8 mouse cellular contexts compared by ENCODE assay signal in the genomic region with DNA sequence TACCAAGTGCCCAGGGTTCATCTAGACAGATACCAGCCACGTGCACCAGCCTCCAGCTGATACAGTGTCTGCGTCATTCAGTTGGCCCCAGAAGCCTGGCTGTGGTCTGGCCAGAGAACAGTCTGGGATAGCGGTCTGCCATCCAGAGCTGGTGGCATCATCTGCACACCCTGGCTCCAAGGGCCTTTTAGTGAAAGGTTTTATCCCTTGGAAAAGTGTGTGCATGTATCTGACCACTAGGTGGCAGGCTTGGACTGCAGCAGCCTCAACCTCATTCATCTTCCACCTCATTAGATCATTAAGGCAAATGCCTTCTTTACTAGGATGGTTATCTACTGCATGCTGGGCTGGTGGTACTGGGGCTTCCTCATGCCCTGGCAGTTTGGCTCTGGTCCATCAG.
A peak's percentile ranks its signal among the peaks of the same experiment; 100 is the strongest.
DNase-seq lines count a peak whose midpoint lies in the region; ATAC-seq lines count a peak whose summit lies in the region.

No protein-coding gene starts in this region.

- no peak overlapping the region for H3K27ac ChIP-seq in forebrain, embryonic 12.5 days

- H3K36me3 ChIP-seq in forebrain, embryonic 12.5 days (replicated peaks), result no peaks in the 10 kb centered on the region

- 41% methylated on average over 3 of the region's 3 CpGs for WGBS in forebrain, embryonic 12.5 days

- H3K4me2 ChIP-seq in forebrain, embryonic 12.5 days, result no peak overlapping the region

- no peaks in the 10 kb centered on the region for H3K4me1 ChIP-seq in forebrain, embryonic 12.5 days

- peak; percentile 67; the same call in 1 of the 2 replicates for ATAC-seq in forebrain, embryonic 12.5 days (ENCODE audit: low FRiP score)
- peak; percentile 78 to 91 for ATAC-seq in hematopoietic stem cell, adult 5-6 weeks (replicated peaks in 1 of 2; ENCODE audit: insufficient read depth in 1 of 2, low FRiP score in 2 of 2, low TSS enrichment in 1 of 2, low read depth in 1 of 2, poor library complexity in 2 of 2, severe bottlenecking in 2 of 2)

- H3K4me3 ChIP-seq in forebrain, embryonic 12.5 days (replicated peaks), result no peak overlapping the region

- DNase-seq in NIH3T3 (ENCODE audit: low read depth), result peak; percentile 89
- DNase-seq in c-Kit-positive CD71-positive TER-119-negative erythroid progenitor cells, embryonic 14.5 days (ENCODE audit: low read depth), result peak; percentile 33
- DNase-seq in layer of hippocampus, postnatal 10 days (ENCODE audit: low spot score in 2 of 2), result peak; percentile 88
- peak; percentile 79 for DNase-seq in lung, postnatal 14 days
- peak; percentile 95 for DNase-seq in retina, embryonic 14.5 days (ENCODE audit: low spot score)
- DNase-seq in urinary bladder, postnatal 4 days (ENCODE audit: low spot score in 2 of 2), result peak; percentile 58 to 72

- no peaks in the 10 kb centered on the region for H3K27me3 ChIP-seq in forebrain, embryonic 12.5 days

- no peaks in the 10 kb centered on the region for H3K9me3 ChIP-seq in forebrain, embryonic 12.5 days

- H3K9ac ChIP-seq in forebrain, embryonic 12.5 days, result no peak overlapping the region

Comparison
In these comparisons a context has a peak if more than half of its experiments do, and no peak if none do; other contexts are left out.
1. DNase-seq: peak in every context shown above with its lines; median percentile 95 in retina, embryonic 14.5 days; 89 in NIH3T3; 88 in layer of hippocampus, postnatal 10 days; 79 in lung, postnatal 14 days; 65 in urinary bladder, postnatal 4 days; 33 in c-Kit-positive CD71-positive TER-119-negative erythroid progenitor cells, embryonic 14.5 days.